Mouse (Mus musculus) thymus, postnatal 0 days (tissue): ENCODE measurements around the gene Foxr1. TPM values are rescaled to one million over a fixed set of nuclear protein-coding genes. Genes with fewer than 3 reads are reported as not detected.
"Not testable (repeated sequence)": the region's sequence is repeated elsewhere in the genome, so short reads cannot be mapped to it uniquely, and the experiment has no call there.

Experiments used
- DNase-seq: peaks from one replicate; pipeline ENCODE4 v3.0.0-alpha.2; 2015; ENCODE audit warnings: low spot score
- polyA plus RNA-seq: library from polyadenylated mRNA; unstranded; fragments of >200 nt; fragmentation: Nextera tagmentation; extraction: Ambion mirVana; gene quantifications from 2 replicates; pipeline ENCODE4 v1.2.1, GENCODE M21; 2015

Foxr1 gene
- polyA plus RNA-seq, 1 experiment from 2014 or later, result not detected

- DNase-seq, result no peak
Observed at GRCm38 (mm10) chr9:44417156-44417891, 23.6 kb downstream of the Foxr1 start.

- no peak for DNase-seq
Observed at GRCm38 (mm10) chr9:44412781-44413180, 28.2 kb downstream of the Foxr1 start.

- DNase-seq, result no peak
Observed at GRCm38 (mm10) chr9:44412306-44412705, 28.6 kb downstream of the Foxr1 start.

- no peak for DNase-seq
Observed at GRCm38 (mm10) chr9:44411601-44412130, 29.3 kb downstream of the Foxr1 start.

GRCm38 (mm10) chr9:44410647-44411336 lies 30.1 kb downstream of the Foxr1 start:
- DNase-seq, result no peak

GRCm38 (mm10) chr9:44408693-44409092 lies 32.2 kb downstream of the Foxr1 start:
- not testable (repeated sequence) for DNase-seq

- DNase-seq, result no peak
Observed at GRCm38 (mm10) chr9:44407752-44408097, 33.2 kb downstream of the Foxr1 start.

- peak; percentile 96 for DNase-seq
Observed at GRCm38 (mm10) chr9:44406906-44407751, 33.8 kb downstream of the Foxr1 start, which contains the start of the genes Rps25 and Trappc4. TSS of gene Rps25 (plus strand) at chr9:44407139. TSS of gene Trappc4 (minus strand) at chr9:44407600.

- no peak for DNase-seq
Observed at GRCm38 (mm10) chr9:44405011-44405410, 35.9 kb downstream of the Foxr1 start.

- DNase-seq, result no peak
Observed at GRCm38 (mm10) chr9:44401081-44401480, 39.9 kb downstream of the Foxr1 start.

- no peak for DNase-seq
Observed at GRCm38 (mm10) chr9:44399795-44400114, 41.2 kb downstream of the Foxr1 start.

- DNase-seq, result no peak
Observed at GRCm38 (mm10) chr9:44399114-44399794, 41.7 kb downstream of the Foxr1 start.

GRCm38 (mm10) chr9:44398551-44398950 lies 42.4 kb downstream of the Foxr1 start:
- no peak for DNase-seq

GRCm38 (mm10) chr9:44398087-44398486 lies 42.8 kb downstream of the Foxr1 start:
- DNase-seq, result no peak

- DNase-seq, result peak; percentile 81
Observed at GRCm38 (mm10) chr9:44396684-44397411, 44.1 kb downstream of the Foxr1 start, which contains the start of gene Slc37a4. TSS of gene Slc37a4 (plus strand) at chr9:44396852.

GRCm38 (mm10) chr9:44391466-44391865 lies 49.5 kb downstream of the Foxr1 start:
- peak; percentile 50 for DNase-seq

GRCm38 (mm10) chr9:44389273-44389672 lies 51.7 kb downstream of the Foxr1 start:
- DNase-seq, result peak; percentile 60

- DNase-seq, result no peak
Observed at GRCm38 (mm10) chr9:44387221-44387620, 53.7 kb downstream of the Foxr1 start.

- DNase-seq, result no peak
Observed at GRCm38 (mm10) chr9:44384596-44384995, 56.3 kb downstream of the Foxr1 start.
